Mouse (Mus musculus) MEL (cell line): ENCODE measurements around the gene Gm12185. TPM values are rescaled to one million over a fixed set of nuclear protein-coding genes. Genes with fewer than 3 reads are reported as not detected.

ENCODE experiments used
- DNase-seq: peaks from one replicate; pipeline ENCODE4 v3.0.0; 2011; ENCODE audit warnings: low read depth, low spot score
- H3K27ac ChIP-seq: 2 replicates; pipeline ENCODE4 v1.5.1; 2012; ENCODE audit warnings: low read depth, mild to moderate bottlenecking, control low read depth, low read length, moderate library complexity; ENCODE audit not compliant: control insufficient read depth
- H3K27me3 ChIP-seq, 2 experiments: fragments of 150-350 bp in 1 of 2; sonication (generic) in 1 of 2; 2 replicates each; pipeline ENCODE4 v1.6.1; 2012; ENCODE audit warnings: low read length in 2 of 2, mild to moderate bottlenecking in 2 of 2, improper control_type of control experiment in 1 of 2, moderate library complexity in 1 of 2; ENCODE audit not compliant: insufficient read depth in 2 of 2, control insufficient read depth in 1 of 2
- H3K36me3 ChIP-seq, 2 experiments: 2 replicates each; pipeline ENCODE4 v1.6.1; 2012 to 2014; ENCODE audit warnings: low read length in 2 of 2, improper control_type of control experiment in 1 of 2, inconsistent platforms in 1 of 2, mild to moderate bottlenecking in 1 of 2; ENCODE audit not compliant: insufficient read depth in 2 of 2, control insufficient read depth in 1 of 2
- H3K4me1 ChIP-seq, 2 experiments: fragments of 150-350 bp in 1 of 2; sonication (generic) in 1 of 2; 2 replicates each; pipeline ENCODE4 v1.6.1; 2012; ENCODE audit warnings: low read length in 2 of 2, improper control_type of control experiment in 1 of 2, mild to moderate bottlenecking in 1 of 2; ENCODE audit not compliant: insufficient read depth in 2 of 2, control insufficient read depth in 1 of 2
- H3K4me3 ChIP-seq, 2 experiments: fragments of 150-350 bp in 1 of 2; sonication (generic) in 1 of 2; 2 replicates each; pipeline ENCODE4 v1.5.1; 2012; ENCODE audit warnings: low read depth in 2 of 2, low read length in 2 of 2, mild to moderate bottlenecking in 2 of 2, moderate library complexity in 2 of 2, control low read depth in 1 of 2, improper control_type of control experiment in 1 of 2; ENCODE audit not compliant: control insufficient read depth in 1 of 2, insufficient read depth in 1 of 2
- H3K79me2 ChIP-seq: 2 replicates; pipeline ENCODE4 v1.6.1; 2012; ENCODE audit warnings: mild to moderate bottlenecking, low read length, moderate library complexity; ENCODE audit not compliant: control insufficient read depth, poor library complexity, insufficient read depth
- H3K9ac ChIP-seq: 2 replicates; pipeline ENCODE4 v1.6.1; 2012; ENCODE audit warnings: low read depth, mild to moderate bottlenecking, control low read depth, low read length, moderate library complexity; ENCODE audit not compliant: control insufficient read depth, poor library complexity, severe bottlenecking
- H3K9me3 ChIP-seq: fragments of 150-350 bp; sonication (generic); replicated peaks from 2 replicates; pipeline ENCODE4 v1.6.1; 2012; ENCODE audit warnings: mild to moderate bottlenecking, low read length, improper control_type of control experiment, moderate library complexity; ENCODE audit not compliant: insufficient read depth
- BHLHE40 ChIP-seq: IDR thresholded peaks from 2 replicates; pipeline ENCODE4 v1.6.1; 2012; ENCODE audit warnings: low read depth, mild to moderate bottlenecking, inconsistent platforms, low read length, improper control_type of control experiment, borderline replicate concordance
- CHD1 ChIP-seq: IDR thresholded peaks from 2 replicates; pipeline ENCODE4 v1.6.1; 2012; ENCODE audit warnings: low read depth, mild to moderate bottlenecking, inconsistent platforms, low read length, improper control_type of control experiment
- CHD2 ChIP-seq: IDR thresholded peaks from 2 replicates; pipeline ENCODE4 v1.6.1; 2011; ENCODE audit warnings: low read length, improper control_type of control experiment
- CTCF ChIP-seq, 3 experiments: IDR thresholded peaks in 2 of 3; conservative IDR thresholded peaks in 1 of 3; 2 replicates each; pipeline ENCODE4 v1.5.1; 2011 to 2012; ENCODE audit warnings: low read length in 3 of 3, low read depth in 2 of 3, mild to moderate bottlenecking in 2 of 3, improper control_type of control experiment in 1 of 3, inconsistent platforms in 1 of 3, mixed read lengths in 1 of 3, moderate library complexity in 1 of 3; ENCODE audit not compliant: control insufficient read depth in 1 of 3, insufficient read depth in 1 of 3, poor library complexity in 1 of 3, severe bottlenecking in 1 of 3
- E2F4 ChIP-seq: IDR thresholded peaks from 2 replicates; pipeline ENCODE4 v1.6.1; 2011; ENCODE audit warnings: low read depth, low read length, improper control_type of control experiment, borderline replicate concordance
- ELF1 ChIP-seq: IDR thresholded peaks from 2 replicates; pipeline ENCODE4 v1.6.1; 2014; ENCODE audit warnings: low read depth, mild to moderate bottlenecking, inconsistent platforms, low read length, improper control_type of control experiment, moderate library complexity
- ETS1 ChIP-seq: IDR thresholded peaks from 2 replicates; pipeline ENCODE4 v1.6.1; 2012; ENCODE audit warnings: low read depth, mild to moderate bottlenecking, inconsistent platforms, low read length, improper control_type of control experiment, moderate library complexity
- GABPA ChIP-seq: IDR thresholded peaks from 2 replicates; pipeline ENCODE4 v1.6.1; 2012; ENCODE audit warnings: low read depth, mild to moderate bottlenecking, inconsistent platforms, low read length, improper control_type of control experiment, moderate library complexity
- GATA1 ChIP-seq: IDR thresholded peaks from 2 replicates; pipeline ENCODE4 v1.6.1; 2011; ENCODE audit warnings: low read depth, low read length, improper control_type of control experiment
- HCFC1 ChIP-seq: IDR thresholded peaks from 2 replicates; pipeline ENCODE4 v1.6.1; 2012; ENCODE audit warnings: low read depth, mild to moderate bottlenecking, inconsistent platforms, low read length, improper control_type of control experiment, moderate library complexity
- JUND ChIP-seq: IDR thresholded peaks from 2 replicates; pipeline ENCODE4 v1.6.1; 2011; ENCODE audit warnings: low read depth, mild to moderate bottlenecking, improper control_type of control experiment, low read length
- KAT2A ChIP-seq: conservative IDR thresholded peaks from 2 replicates; pipeline ENCODE4 v1.6.1; 2012; ENCODE audit warnings: low read depth, low read length, improper control_type of control experiment, inconsistent platforms
- MAFK ChIP-seq: IDR thresholded peaks from 2 replicates; pipeline ENCODE4 v1.6.1; 2011; ENCODE audit warnings: low read depth, mild to moderate bottlenecking, low read length, improper control_type of control experiment, borderline replicate concordance
- MAX ChIP-seq: IDR thresholded peaks from 2 replicates; pipeline ENCODE4 v1.6.1; 2011; ENCODE audit warnings: low read length, improper control_type of control experiment
- MAZ ChIP-seq: IDR thresholded peaks from 2 replicates; pipeline ENCODE4 v1.6.1; 2012; ENCODE audit warnings: low read depth, mild to moderate bottlenecking, inconsistent platforms, low read length, improper control_type of control experiment
- MEF2A ChIP-seq: IDR thresholded peaks from 2 replicates; pipeline ENCODE4 v1.6.1; 2014; ENCODE audit warnings: low read depth, mild to moderate bottlenecking, inconsistent platforms, low read length, improper control_type of control experiment; ENCODE audit not compliant: poor library complexity, insufficient replicate concordance, severe bottlenecking; ENCODE audit errors: extremely low read depth
- MXI1 ChIP-seq: IDR thresholded peaks from 2 replicates; pipeline ENCODE4 v1.6.1; 2011; ENCODE audit warnings: mild to moderate bottlenecking, low read depth, low read length, improper control_type of control experiment
- MYB ChIP-seq: IDR thresholded peaks from 2 replicates; pipeline ENCODE4 v1.6.1; 2011; ENCODE audit warnings: mild to moderate bottlenecking, low read depth, low read length, improper control_type of control experiment
- MYC ChIP-seq: IDR thresholded peaks from 2 replicates; pipeline ENCODE4 v1.6.1; 2011; ENCODE audit warnings: low read depth, mild to moderate bottlenecking, low read length, improper control_type of control experiment, moderate library complexity
- NRF1 ChIP-seq: IDR thresholded peaks from 2 replicates; pipeline ENCODE4 v1.6.1; 2014; ENCODE audit warnings: low read depth, mild to moderate bottlenecking, inconsistent platforms, low read length, improper control_type of control experiment, moderate library complexity; ENCODE audit not compliant: poor library complexity, insufficient read depth, severe bottlenecking
- POLR2A ChIP-seq, 2 experiments: IDR thresholded peaks; 2 replicates each; pipeline ENCODE4 v1.6.1; 2011 to 2012; ENCODE audit warnings: low read length in 2 of 2, mild to moderate bottlenecking in 2 of 2, control low read depth in 1 of 2, improper control_type of control experiment in 1 of 2, low read depth in 1 of 2, moderate library complexity in 1 of 2; ENCODE audit not compliant: control insufficient read depth in 1 of 2, insufficient read depth in 1 of 2, poor library complexity in 1 of 2
- POLR2AphosphoS2 ChIP-seq: IDR thresholded peaks from 2 replicates; pipeline ENCODE4 v1.6.1; 2011; ENCODE audit warnings: low read length, improper control_type of control experiment
- POLR2AphosphoS5 ChIP-seq: IDR thresholded peaks from 2 replicates; pipeline ENCODE4 v1.6.1; 2012; ENCODE audit warnings: low read depth, borderline replicate concordance, mild to moderate bottlenecking, inconsistent platforms, low read length, moderate library complexity, mixed read lengths
- RAD21 ChIP-seq: IDR thresholded peaks from 2 replicates; pipeline ENCODE4 v1.6.1; 2011; ENCODE audit warnings: mild to moderate bottlenecking, low read depth, low read length, improper control_type of control experiment
- RCOR1 ChIP-seq: IDR thresholded peaks from 2 replicates; pipeline ENCODE4 v1.6.1; 2012; ENCODE audit warnings: low read depth, mild to moderate bottlenecking, inconsistent platforms, low read length, improper control_type of control experiment
- SIN3A ChIP-seq: IDR thresholded peaks from 2 replicates; pipeline ENCODE4 v1.6.1; 2012; ENCODE audit warnings: low read length, improper control_type of control experiment, inconsistent platforms
- SMC3 ChIP-seq: IDR thresholded peaks from 2 replicates; pipeline ENCODE4 v1.6.1; 2011; ENCODE audit warnings: low read depth, low read length, improper control_type of control experiment
- TBP ChIP-seq: IDR thresholded peaks from 2 replicates; pipeline ENCODE4 v1.8.0; 2011; ENCODE audit warnings: low read depth, low read length, improper control_type of control experiment
- TCF12 ChIP-seq: IDR thresholded peaks from 2 replicates; pipeline ENCODE4 v1.6.1; 2014; ENCODE audit warnings: low read depth, mild to moderate bottlenecking, inconsistent platforms, low read length, improper control_type of control experiment, moderate library complexity
- UBTF ChIP-seq: IDR thresholded peaks from 2 replicates; pipeline ENCODE4 v1.6.1; 2012; ENCODE audit warnings: low read depth, mild to moderate bottlenecking, inconsistent platforms, low read length, improper control_type of control experiment, moderate library complexity, borderline replicate concordance; ENCODE audit not compliant: insufficient read depth
- USF1 ChIP-seq: IDR thresholded peaks from 2 replicates; pipeline ENCODE4 v1.6.1; 2014; ENCODE audit warnings: low read depth, mild to moderate bottlenecking, inconsistent platforms, low read length, improper control_type of control experiment, moderate library complexity
- USF2 ChIP-seq, 2 experiments: IDR thresholded peaks; 2 replicates each; pipeline ENCODE4 v1.6.1; 2011 to 2012; ENCODE audit warnings: improper control_type of control experiment in 2 of 2, low read length in 2 of 2, borderline replicate concordance in 1 of 2, inconsistent platforms in 1 of 2, low read depth in 1 of 2, mild to moderate bottlenecking in 1 of 2; ENCODE audit not compliant: insufficient read depth in 1 of 2
- ZC3H11A ChIP-seq: IDR thresholded peaks from 2 replicates; pipeline ENCODE4 v1.6.1; 2012; ENCODE audit warnings: low read depth, mild to moderate bottlenecking, inconsistent platforms, low read length, improper control_type of control experiment
- ZKSCAN1 ChIP-seq: IDR thresholded peaks from 2 replicates; pipeline ENCODE4 v1.6.1; 2012; ENCODE audit warnings: low read depth, mild to moderate bottlenecking, inconsistent platforms, low read length, improper control_type of control experiment, moderate library complexity
- ZMIZ1 ChIP-seq: IDR thresholded peaks from 2 replicates; pipeline ENCODE4 v1.6.1; 2012; ENCODE audit warnings: low read depth, mild to moderate bottlenecking, inconsistent platforms, low read length, improper control_type of control experiment, moderate library complexity
- ZNF384 ChIP-seq: IDR thresholded peaks from 2 replicates; pipeline ENCODE4 v1.6.1; 2012; ENCODE audit warnings: low read depth, mild to moderate bottlenecking, inconsistent platforms, low read length, improper control_type of control experiment
- polyA plus RNA-seq, 2 experiments: library from polyadenylated mRNA; stranded (reverse) in 1 of 2; unstranded in 1 of 2; fragments of >175 nt in 1 of 2; fragments of >200 nt in 1 of 2; gene quantifications; 2 replicates each; pipeline versions ENCODE4 v1.2.1 to v1.2.4; 2012; ENCODE audit warnings: low replicate concordance in 2 of 2, low read depth in 1 of 2; ENCODE audit not compliant: insufficient read length in 2 of 2, insufficient read depth in 1 of 2, missing spikeins in 1 of 2
- total RNA-seq: library from RNA; depleted of rRNA; stranded (reverse); fragments of 300-350 nt; gene quantifications from 2 replicates; pipeline ENCODE4 v1.2.3, GENCODE M21; 2012

The Gm12185 gene
- total and polyA plus RNA-seq, 3 experiments: not detected

DNA sequence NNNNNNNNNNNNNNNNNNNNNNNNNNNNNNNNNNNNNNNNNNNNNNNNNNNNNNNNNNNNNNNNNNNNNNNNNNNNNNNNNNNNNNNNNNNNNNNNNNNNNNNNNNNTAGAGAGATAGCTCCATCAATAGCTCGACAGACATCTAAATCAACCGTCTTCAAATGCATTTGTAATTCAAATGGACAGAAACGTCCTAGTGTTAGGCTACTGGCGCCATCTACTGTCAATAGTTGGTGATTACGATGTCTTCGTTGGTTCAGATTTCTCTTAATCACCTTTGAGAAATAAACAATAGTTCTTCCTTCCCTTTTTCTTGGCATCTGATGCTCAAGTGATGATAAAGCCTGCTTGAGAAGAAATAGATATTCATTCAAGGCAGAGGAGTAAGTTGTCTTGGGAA lies 133.0 kb downstream of the Gm12185 start:
- Histone ChIP-seq H3K36me3 (peaks cover 0 to 4% of the 10 kb centered on the region in 2 experiments; a peak in 1 of 4 replicates), H3K27ac (no peak overlapping the region), H3K9me3 (no peaks in the 10 kb centered on the region), H3K27me3 (no peaks in the 10 kb centered on the region), H3K79me2 (no peaks in the 10 kb centered on the region), H3K4me3 (peak overlapping the region; percentile 4 to 36; a peak in 3 of 4 replicates), H3K9ac (no peak overlapping the region), H3K4me1 (0 out of 4 replicates have a peak, but pooled peaks cover 0 to 6% of the 10 kb centered on the region in 2 experiments)
- peak; percentile 94 for DNase-seq
- peak; percentile 62 for TF ChIP-seq MXI1
- no peak for TF ChIP-seq MEF2A
- no peak for TF ChIP-seq CHD1
- TF ChIP-seq SIN3A: peak; percentile 96
- TF ChIP-seq POLR2AphosphoS5: no peak
- TF ChIP-seq TBP: no peak
- no peak for TF ChIP-seq UBTF
- TF ChIP-seq TCF12: peak; percentile 56; the same call in 1 of the 2 replicates
- peak; percentile 52; the same call in 1 of the 2 replicates for TF ChIP-seq ETS1
- TF ChIP-seq MAZ: peak; percentile 71; the same call in 1 of the 2 replicates
- TF ChIP-seq POLR2A (IDR thresholded peaks at IDR 0.05; ENCODE audit: control insufficient read depth in 1 of 2, insufficient read depth in 1 of 2, low read depth in 1 of 2, low read length in 2 of 2, poor library complexity in 1 of 2): no peak
- no peak for TF ChIP-seq CHD2
- TF ChIP-seq ZMIZ1: no peak
- peak; percentile 56; the same call in 1 of the 2 replicates for TF ChIP-seq GATA1
- 0 out of 2 replicates have a peak, but pooled peaks have one; percentile 29 for TF ChIP-seq MAFK
- TF ChIP-seq JUND: peak; percentile 78; the same call in 1 of the 2 replicates
- TF ChIP-seq BHLHE40: peak; percentile 68
- peak; percentile 78 for TF ChIP-seq MAX
- no peak; the same call in none of the 2 replicates for TF ChIP-seq RAD21
- TF ChIP-seq ZC3H11A: peak; percentile 96
- peak; percentile 30 to 99 (median 73); a peak in 4 of 6 replicates for TF ChIP-seq CTCF (IDR thresholded peaks at IDR 0.05 in 2 of 3, conservative IDR thresholded peaks at IDR 0.05 in 1 of 3; ENCODE audit: control insufficient read depth in 1 of 3, insufficient read depth in 1 of 3, low read depth in 2 of 3, low read length in 3 of 3, poor library complexity in 1 of 3, severe bottlenecking in 1 of 3)
- TF ChIP-seq USF1: no peak
- no peak for TF ChIP-seq POLR2AphosphoS2
- TF ChIP-seq MYB: no peak; the same call in 1 of the 2 replicates
- no peak for TF ChIP-seq ELF1
- no peak for TF ChIP-seq ZKSCAN1
- peak; percentile 84 for TF ChIP-seq RCOR1
- no peak for TF ChIP-seq GABPA
- TF ChIP-seq ZNF384: peak; percentile 72
- TF ChIP-seq MYC: peak; percentile 82; the same call in 1 of the 2 replicates
- peak; percentile 95 for TF ChIP-seq SMC3
- TF ChIP-seq KAT2A: no peak
- peak; percentile 24; the same call in 1 of the 2 replicates for TF ChIP-seq E2F4
- TF ChIP-seq HCFC1: peak; percentile 58; the same call in 1 of the 2 replicates
- no peak for TF ChIP-seq USF2 (IDR thresholded peaks at IDR 0.05; ENCODE audit: borderline replicate concordance in 1 of 2, insufficient read depth in 1 of 2, low read depth in 1 of 2, low read length in 2 of 2)
- TF ChIP-seq NRF1: no peak
